Mouse (Mus musculus) stomach, embryonic 14.5 days (tissue): ENCODE measurements around the gene Npas2. TPM values are rescaled to one million over a fixed set of nuclear protein-coding genes. Genes with fewer than 3 reads are reported as not detected.

Source experiments
- ATAC-seq: fragments of 200-750 bp; cut with Nextera tagmentation; 2 replicates; pipeline ENCODE4 v1.8.0; 2017; ENCODE audit warnings: low read depth, moderate TSS enrichment; ENCODE audit not compliant: insufficient number of reproducible peaks, insufficient read depth, low FRiP score
- H3K27ac ChIP-seq: fragments of 300-500 bp; sonication (generic); 2 replicates; pipeline ENCODE4 v1.5.1; 2014; ENCODE audit warnings: mild to moderate bottlenecking, low read length, moderate library complexity, mixed read lengths
- H3K27me3 ChIP-seq: fragments of 300-500 bp; sonication (generic); 2 replicates; pipeline ENCODE4 v1.6.1; 2014; ENCODE audit warnings: low read length, control low read depth, mixed read lengths; ENCODE audit not compliant: control insufficient read depth, insufficient read depth
- H3K36me3 ChIP-seq: fragments of 300-500 bp; sonication (generic); 2 replicates; pipeline ENCODE4 v1.6.1; 2014; ENCODE audit warnings: mild to moderate bottlenecking, control low read depth, low read length, moderate library complexity, mixed read lengths; ENCODE audit not compliant: control insufficient read depth, insufficient read depth
- H3K4me1 ChIP-seq: fragments of 300-500 bp; sonication (generic); 2 replicates; pipeline ENCODE4 v1.6.1; 2014; ENCODE audit warnings: low read length, control low read depth, mixed read lengths; ENCODE audit not compliant: control insufficient read depth, insufficient read depth
- H3K4me2 ChIP-seq: fragments of 300-500 bp; sonication (generic); replicated peaks from 2 replicates; pipeline ENCODE4 v1.6.1; 2014; ENCODE audit warnings: low read depth, low read length, control low read depth
- H3K4me3 ChIP-seq: fragments of 300-500 bp; sonication (generic); 2 replicates; pipeline ENCODE4 v1.5.1; 2014; ENCODE audit warnings: low read depth, low read length, control low read depth
- H3K9ac ChIP-seq: fragments of 300-500 bp; sonication (generic); replicated peaks from 2 replicates; pipeline ENCODE4 v1.6.1; 2014; ENCODE audit warnings: low read depth, mild to moderate bottlenecking, control low read depth, low read length, moderate library complexity, mixed read lengths
- H3K9me3 ChIP-seq: fragments of 300-500 bp; sonication (generic); 2 replicates; pipeline ENCODE4 v1.6.1; 2016; ENCODE audit warnings: low read depth, low read length, control low read depth; ENCODE audit not compliant: control insufficient read depth
- WGBS: fragments of 180-500 bp; shearing (Covaris S2); extraction: QIAGEN DNeasy Blood & Tissue Kit; methylation state at CpG from one replicate; pipeline ENCODE4 v1.1.7; 2014; 5-methylcytosine and 5-hydroxymethylcytosine counted together
- polyA plus RNA-seq: library from polyadenylated mRNA; unstranded; fragments of >200 nt; fragmentation: Nextera tagmentation; extraction: Ambion mirVana; gene quantifications from 2 replicates; pipeline ENCODE4 v1.2.1, GENCODE M21; 2014

Npas2 gene
- polyA plus RNA-seq, 1 experiment from 2014 or later: 0.81 TPM

GRCm38 (mm10) chr1:39373378-39373777 lies 179.8 kb downstream of the Npas2 start:
- WGBS: 68% methylated on average over 4 of the region's 4 CpGs
- Histone ChIP-seq H3K9ac (no peak overlapping the region), H3K27me3 (no peaks in the 10 kb centered on the region), H3K4me1 (peaks cover 5% of the 10 kb centered on the region; the same call in 1 of the 2 replicates), H3K36me3 (peaks cover 51% of the 10 kb centered on the region), H3K4me2 (no peak overlapping the region), H3K27ac (no peak overlapping the region), H3K4me3 (no peak overlapping the region), H3K9me3 (no peaks in the 10 kb centered on the region)
- no peak for ATAC-seq

- H3K9me3 ChIP-seq: no peaks in the 10 kb centered on the region
- H3K27ac ChIP-seq: no peak overlapping the region
- H3K27me3 ChIP-seq: no peaks in the 10 kb centered on the region
- H3K4me1 ChIP-seq: peaks cover 2% of the 10 kb centered on the region; the same call in 1 of the 2 replicates
- 79% methylated on average over 5 of the region's 5 CpGs for WGBS
- no peak overlapping the region for H3K9ac ChIP-seq
- no peak overlapping the region for H3K4me3 ChIP-seq
- ATAC-seq: no peak
- peaks cover 48% of the 10 kb centered on the region for H3K36me3 ChIP-seq
- no peak overlapping the region for H3K4me2 ChIP-seq
These were observed 180.8 kb downstream of the Npas2 start for GRCm38 (mm10) chr1:39374231-39374809.

- no peaks in the 10 kb centered on the region for H3K4me1 ChIP-seq
- no peaks in the 10 kb centered on the region for H3K9me3 ChIP-seq
- H3K9ac ChIP-seq: no peak overlapping the region
- H3K27ac ChIP-seq: no peak overlapping the region
- no peaks in the 10 kb centered on the region for H3K27me3 ChIP-seq
- no peak overlapping the region for H3K4me3 ChIP-seq
- no peak overlapping the region for H3K4me2 ChIP-seq
- H3K36me3 ChIP-seq: peaks cover 30% of the 10 kb centered on the region
- ATAC-seq: no peak
- 86% methylated on average over 7 of the region's 7 CpGs for WGBS
These were observed 182.6 kb downstream of the Npas2 start for GRCm38 (mm10) chr1:39376121-39376520.

GRCm38 (mm10) chr1:39376726-39377240 lies 183.3 kb downstream of the Npas2 start:
- Histone ChIP-seq H3K9ac (no peak overlapping the region), H3K9me3 (no peaks in the 10 kb centered on the region), H3K36me3 (peaks cover 27% of the 10 kb centered on the region), H3K4me3 (no peak overlapping the region), H3K4me1 (no peaks in the 10 kb centered on the region), H3K27me3 (no peaks in the 10 kb centered on the region), H3K27ac (no peak overlapping the region), H3K4me2 (no peak overlapping the region)
- no peak for ATAC-seq
- WGBS: 91% methylated on average over 9 of the region's 9 CpGs

GRCm38 (mm10) chr1:39378540-39378939 lies 185.0 kb downstream of the Npas2 start:
- Histone ChIP-seq H3K36me3 (peaks cover 10% of the 10 kb centered on the region), H3K4me3 (no peak overlapping the region), H3K27ac (no peak overlapping the region), H3K4me1 (no peaks in the 10 kb centered on the region), H3K9me3 (no peaks in the 10 kb centered on the region), H3K4me2 (no peak overlapping the region), H3K27me3 (no peaks in the 10 kb centered on the region), H3K9ac (no peak overlapping the region)
- 81% methylated on average over 1 of the region's 1 CpGs for WGBS
- no peak for ATAC-seq

- no peak overlapping the region for H3K4me2 ChIP-seq
- H3K4me1 ChIP-seq: no peaks in the 10 kb centered on the region
- 71% methylated on average over 5 of the region's 5 CpGs for WGBS
- H3K9me3 ChIP-seq: no peaks in the 10 kb centered on the region
- no peak for ATAC-seq
- H3K36me3 ChIP-seq: peaks cover 6% of the 10 kb centered on the region
- H3K27me3 ChIP-seq: no peaks in the 10 kb centered on the region
- H3K9ac ChIP-seq: no peak overlapping the region
- H3K27ac ChIP-seq: no peak overlapping the region
- no peak overlapping the region for H3K4me3 ChIP-seq
These were observed 185.5 kb downstream of the Npas2 start for GRCm38 (mm10) chr1:39379021-39379420.

GRCm38 (mm10) chr1:39381017-39381416 lies 187.5 kb downstream of the Npas2 start:
- no peak for ATAC-seq
- Histone ChIP-seq H3K4me1 (no peaks in the 10 kb centered on the region), H3K27me3 (no peaks in the 10 kb centered on the region), H3K4me2 (no peak overlapping the region), H3K36me3 (no peaks in the 10 kb centered on the region), H3K27ac (no peak overlapping the region), H3K4me3 (no peak overlapping the region), H3K9ac (no peak overlapping the region), H3K9me3 (no peaks in the 10 kb centered on the region)
- 90% methylated on average over 9 of the region's 9 CpGs for WGBS

GRCm38 (mm10) chr1:39384914-39385313 lies 191.4 kb downstream of the Npas2 start:
- H3K27ac ChIP-seq: no peak overlapping the region
- H3K4me2 ChIP-seq: no peak overlapping the region
- H3K9me3 ChIP-seq: no peaks in the 10 kb centered on the region
- no peak overlapping the region for H3K4me3 ChIP-seq
- H3K27me3 ChIP-seq: no peaks in the 10 kb centered on the region
- H3K4me1 ChIP-seq: no peaks in the 10 kb centered on the region
- no peak for ATAC-seq
- 78% methylated on average over 9 of the region's 9 CpGs for WGBS
- H3K36me3 ChIP-seq: no peaks in the 10 kb centered on the region
- H3K9ac ChIP-seq: no peak overlapping the region

GRCm38 (mm10) chr1:39386456-39386855 lies 192.9 kb downstream of the Npas2 start:
- Histone ChIP-seq H3K36me3 (no peaks in the 10 kb centered on the region), H3K4me1 (no peaks in the 10 kb centered on the region), H3K9me3 (no peaks in the 10 kb centered on the region), H3K4me3 (no peak overlapping the region), H3K9ac (no peak overlapping the region), H3K27ac (no peak overlapping the region), H3K27me3 (no peaks in the 10 kb centered on the region), H3K4me2 (no peak overlapping the region)
- ATAC-seq: no peak
- WGBS: 67% methylated on average over 3 of the region's 3 CpGs
